16 mouse cellular contexts compared by ENCODE assay signal in genomic region chr9:114421045-114421444, GRCm38 (mm10). TPM values are rescaled to one million over a fixed set of nuclear protein-coding genes. Genes with fewer than 3 reads are reported as not detected.
DNase-seq lines count a peak whose midpoint lies in the region; ATAC-seq and TF ChIP-seq lines count a peak whose summit lies in the region.
"Had no signal": no experiment of that assay in that cellular context is flagged by ENCODE, and none has a peak within 500 bp of the region (broad histone marks: within the 10 kb centered on the region; RNA-seq: fewer than 3 reads in every experiment).

No protein-coding gene starts in this region.

- H3K9me3 ChIP-seq in liver, embryonic 12.5 days (replicated peaks) = peaks cover 10% of the 10 kb centered on the region
- H3K9me3 ChIP-seq: heart, embryonic 15.5 days; intestine, embryonic 15.5 days; neural tube, embryonic 15.5 days had no signal

- no peak overlapping the region for H3K9ac ChIP-seq in liver, adult 2 months (ENCODE audit: low read depth, low read length)
- no peak overlapping the region for H3K9ac ChIP-seq in liver, embryonic 12.5 days
- H3K9ac ChIP-seq: embryonic facial prominence, embryonic 13.5 days; heart, embryonic 15.5 days; intestine, embryonic 15.5 days; limb, embryonic 13.5 days; neural tube, embryonic 15.5 days had no signal

- DNase-seq in cerebellum, adult 2 months = no peak
- no peak for DNase-seq in cerebellum, adult 8-10 months
- DNase-seq in liver, adult 2 months (ENCODE audit: extremely low read depth, low read depth, low spot score) = no peak
- DNase-seq in thymus, adult 2 months = no peak
- DNase-seq in thymus, adult 18-20 months = no peak
- no peak for DNase-seq in right cerebral cortex, postnatal 36 days (ENCODE audit: low spot score in 2 of 2)
- DNase-seq: cerebellum, adult 11-12 months; kidney, postnatal 36 days had no signal

- H3K4me3 ChIP-seq in cerebellum, adult 2 months (replicated peaks; ENCODE audit: insufficient read depth, low read depth, low read length) = no peak overlapping the region
- no peak overlapping the region for H3K4me3 ChIP-seq in liver, adult 2 months (ENCODE audit: insufficient read depth, low read depth, low read length)
- H3K4me3 ChIP-seq in liver, embryonic 12.5 days = no peak overlapping the region
- H3K4me3 ChIP-seq in thymus, adult 2 months (ENCODE audit: control insufficient read depth, insufficient read depth, low read length) = no peak overlapping the region
- H3K4me3 ChIP-seq: embryonic facial prominence, embryonic 13.5 days; heart, embryonic 15.5 days; hindbrain, embryonic 10.5 days; intestine, embryonic 15.5 days; limb, embryonic 13.5 days; neural tube, embryonic 15.5 days had no signal

- TF ChIP-seq CTCF in cerebellum, adult 2 months (IDR thresholded peaks at IDR 0.05; ENCODE audit: borderline replicate concordance, insufficient read depth, low read depth, low read length) = peak; percentile 23; the same call in 1 of the 2 replicates
- peak; percentile 40; the same call in 1 of the 2 replicates for TF ChIP-seq CTCF in liver, adult 2 months (IDR thresholded peaks at IDR 0.05; ENCODE audit: low read depth, low read length)
- peak; percentile 65; the same call in 1 of the 2 replicates for TF ChIP-seq CTCF in thymus, adult 2 months (IDR thresholded peaks at IDR 0.05; ENCODE audit: borderline replicate concordance, control insufficient read depth, extremely low read depth, insufficient read depth, low read length, poor library complexity)

- 77% methylated on average over 3 of the region's 3 CpGs for WGBS in cerebellum, adult 2 months
- 77% methylated on average over 3 of the region's 3 CpGs for WGBS in liver, adult 2 months
- WGBS in liver, embryonic 12.5 days (ENCODE audit: insufficient replicate concordance) = 65% methylated on average over 3 of the region's 3 CpGs
- 85% methylated on average over 3 of the region's 3 CpGs for WGBS in thymus, adult 2 months

- TF ChIP-seq POLR2A in cerebellum, adult 2 months (IDR thresholded peaks at IDR 0.05; ENCODE audit: borderline replicate concordance, insufficient read depth, low read length) = no peak
- TF ChIP-seq POLR2A in liver, adult 2 months (IDR thresholded peaks at IDR 0.05; ENCODE audit: extremely low read depth, insufficient read depth, low read length) = no peak
- no peak for TF ChIP-seq POLR2A in thymus, adult 2 months (IDR thresholded peaks at IDR 0.05; ENCODE audit: control insufficient read depth, extremely low read depth, insufficient read depth, low read length, poor library complexity)

- ATAC-seq in liver, embryonic 12.5 days = no peak
- no peak for ATAC-seq in cerebellum, adult (ENCODE audit: insufficient number of reproducible peaks, low FRiP score, low TSS enrichment)
- ATAC-seq: intestine, embryonic 15.5 days had no signal

- H3K79me2 ChIP-seq in liver, adult 2 months (ENCODE audit: control insufficient read depth, insufficient read depth, low read length) = no peaks in the 10 kb centered on the region

- H3K36me3 ChIP-seq in liver, adult 2 months (ENCODE audit: control insufficient read depth, insufficient read depth, low read length) = no peaks in the 10 kb centered on the region; the same call in 1 of the 2 replicates
- H3K36me3 ChIP-seq in liver, embryonic 12.5 days = peaks cover 26% of the 10 kb centered on the region
- H3K36me3 ChIP-seq in thymus, adult 2 months (ENCODE audit: control insufficient read depth, insufficient read depth, low read length) = no peaks in the 10 kb centered on the region

- no peaks in the 10 kb centered on the region for H3K4me1 ChIP-seq in cerebellum, adult 2 months (ENCODE audit: control insufficient read depth, insufficient read depth, low read length)
- H3K4me1 ChIP-seq in liver, adult 2 months (ENCODE audit: control insufficient read depth, insufficient read depth, low read length) = peaks cover 1% of the 10 kb centered on the region; the same call in 1 of the 2 replicates
- H3K4me1 ChIP-seq in liver, embryonic 12.5 days = peaks cover 9% of the 10 kb centered on the region; the same call in 1 of the 2 replicates
- H3K4me1 ChIP-seq in thymus, adult 2 months (replicated peaks; ENCODE audit: control insufficient read depth, insufficient read depth, low read length) = peaks cover 16% of the 10 kb centered on the region
- H3K4me1 ChIP-seq: embryonic facial prominence, embryonic 13.5 days; heart, embryonic 15.5 days; hindbrain, embryonic 10.5 days; intestine, embryonic 15.5 days; limb, embryonic 13.5 days; neural tube, embryonic 15.5 days had no signal

- no peak overlapping the region for H3K4me2 ChIP-seq in liver, embryonic 12.5 days
- H3K4me2 ChIP-seq: embryonic facial prominence, embryonic 13.5 days; heart, embryonic 15.5 days; intestine, embryonic 15.5 days; limb, embryonic 13.5 days; neural tube, embryonic 15.5 days had no signal

- H3K27ac ChIP-seq in cerebellum, adult 2 months (ENCODE audit: insufficient read depth, low read length) = no peak overlapping the region
- no peak overlapping the region for H3K27ac ChIP-seq in liver, adult 2 months (replicated peaks; ENCODE audit: insufficient read depth, low read depth, low read length)
- H3K27ac ChIP-seq in liver, embryonic 12.5 days = no peak overlapping the region
- H3K27ac ChIP-seq in thymus, adult 2 months (ENCODE audit: control insufficient read depth, insufficient read depth, low read length) = no peak overlapping the region
- H3K27ac ChIP-seq: embryonic facial prominence, embryonic 13.5 days; heart, embryonic 15.5 days; hindbrain, embryonic 10.5 days; intestine, embryonic 15.5 days; limb, embryonic 13.5 days; neural tube, embryonic 15.5 days had no signal

- no peaks in the 10 kb centered on the region for H3K27me3 ChIP-seq in cerebellum, adult 2 months (ENCODE audit: control insufficient read depth, insufficient read depth, low read length)
- H3K27me3 ChIP-seq in liver, adult 2 months (ENCODE audit: control insufficient read depth, insufficient read depth, low read length) = no peaks in the 10 kb centered on the region
- H3K27me3 ChIP-seq in liver, embryonic 12.5 days (replicated peaks) = no peaks in the 10 kb centered on the region
- H3K27me3 ChIP-seq in thymus, adult 2 months (ENCODE audit: control insufficient read depth, insufficient read depth, low read length) = no peaks in the 10 kb centered on the region
- H3K27me3 ChIP-seq: embryonic facial prominence, embryonic 13.5 days; heart, embryonic 15.5 days; intestine, embryonic 15.5 days; limb, embryonic 13.5 days; neural tube, embryonic 15.5 days had no signal

RNA-seq across cellular contexts. Expression of gene Tmppe, which starts 20.1 kb away (rescaled TPM):
- polyA plus RNA-seq in cerebellum, adult 2 months (2012; rRNA removed) = 4.1 and 4.5 TPM in 2 replicates
- total RNA-seq in liver, adult 2 months (2014; rRNA removed) = 3.0 and 4.4 TPM in 2 replicates
- 2.3 and 3.6 TPM in 2 replicates for polyA plus RNA-seq in liver, adult 2 months (2012; rRNA removed)
- polyA plus RNA-seq in liver, embryonic 12.5 days (2016; fragmentation: Nextera tagmentation; extraction: Ambion mirVana) = 4.7 and 4.8 TPM in 2 replicates
- 23.8 and 25.4 TPM in 2 replicates for polyA plus RNA-seq in thymus, adult 2 months (2012; rRNA removed)

RNA-seq across cellular contexts. Expression of gene Glb1, which starts 20.2 kb away (rescaled TPM):
- 22.2 and 23.0 TPM in 2 replicates for polyA plus RNA-seq in cerebellum, adult 2 months (2012; rRNA removed)
- 13.2 and 13.6 TPM in 2 replicates for total RNA-seq in liver, adult 2 months (2014; rRNA removed)
- 14.4 and 16.7 TPM in 2 replicates for polyA plus RNA-seq in liver, adult 2 months (2012; rRNA removed)
- 16.7 and 17.7 TPM in 2 replicates for polyA plus RNA-seq in liver, embryonic 12.5 days (2016; fragmentation: Nextera tagmentation; extraction: Ambion mirVana)
- polyA plus RNA-seq in thymus, adult 2 months (2012; rRNA removed) = 55.3 and 59.5 TPM in 2 replicates

RNA-seq across cellular contexts. Expression of gene Crtap, which starts 30.6 kb away (rescaled TPM):
- 12.9 and 13.1 TPM in 2 replicates for polyA plus RNA-seq in cerebellum, adult 2 months (2012; rRNA removed)
- total RNA-seq in liver, adult 2 months (2014; rRNA removed) = 4.8 and 5.5 TPM in 2 replicates
- 9.6 and 12.7 TPM in 2 replicates for polyA plus RNA-seq in liver, adult 2 months (2012; rRNA removed)
- polyA plus RNA-seq in liver, embryonic 12.5 days (2016; fragmentation: Nextera tagmentation; extraction: Ambion mirVana) = 33.2 and 33.8 TPM in 2 replicates
- 33.8 and 34.0 TPM in 2 replicates for polyA plus RNA-seq in thymus, adult 2 months (2012; rRNA removed)
